Mouse (Mus musculus) olfactory bulb, adult 2 months (tissue): ENCODE results near the gene Prdm5. TPM values are rescaled to one million over a fixed set of nuclear protein-coding genes. Genes with fewer than 3 reads are reported as not detected.

Experiments
- H3K27ac ChIP-seq: fragments of 200-500 bp; 2 replicates; pipeline ENCODE4 v1.5.1; 2012; ENCODE audit warnings: low read depth, low read length; ENCODE audit not compliant: insufficient read depth
- H3K4me1 ChIP-seq: fragments of 200-500 bp; 2 replicates; pipeline ENCODE4 v1.6.1; 2012; ENCODE audit warnings: low read length; ENCODE audit not compliant: control insufficient read depth, insufficient read depth
- H3K4me3 ChIP-seq: fragments of 200-500 bp; 2 replicates; pipeline ENCODE4 v1.5.1; 2012; ENCODE audit warnings: mild to moderate bottlenecking, low read depth, low read length, moderate library complexity; ENCODE audit not compliant: insufficient read depth
- CTCF ChIP-seq: fragments of 200-500 bp; IDR thresholded peaks from 2 replicates; pipeline ENCODE4 v1.5.1; 2012; ENCODE audit warnings: low read depth, mild to moderate bottlenecking, low read length, moderate library complexity; ENCODE audit not compliant: insufficient read depth
- POLR2A ChIP-seq: fragments of 200-500 bp; IDR thresholded peaks from 2 replicates; pipeline ENCODE4 v1.6.1; 2012; ENCODE audit warnings: mild to moderate bottlenecking, low read depth, low read length, moderate library complexity; ENCODE audit not compliant: insufficient read depth
- WGBS: fragments of 180-500 bp; shearing (Covaris S2); methylation state at CpG from one replicate; pipeline ENCODE4 v1.1.7; 2018; 5-methylcytosine and 5-hydroxymethylcytosine counted together
- polyA plus RNA-seq: library from polyadenylated mRNA; stranded (reverse); fragments of >200 nt; gene quantifications from 2 replicates; pipeline ENCODE4 v1.2.4, GENCODE M21; 2012; ENCODE audit warnings: low replicate concordance; ENCODE audit not compliant: missing spikeins, insufficient read depth, insufficient read length

Prdm5 gene
- polyA plus RNA-seq, 1 experiment, result not detected

- no peak for TF ChIP-seq POLR2A
- no peak for TF ChIP-seq CTCF
- peaks cover 2% of the 10 kb centered on the region; the same call in 1 of the 2 replicates for H3K4me1 ChIP-seq
- no peak overlapping the region for H3K4me3 ChIP-seq
- WGBS, result 61% methylated on average over 3 of the region's 3 CpGs
- H3K27ac ChIP-seq, result no peak overlapping the region
Measured at GRCm38 (mm10) chr6:65854020-65854419, 75.2 kb downstream of the Prdm5 start.

GRCm38 (mm10) chr6:65854585-65854984 is 75.8 kb downstream of the Prdm5 start:
- WGBS, result 37% methylated on average over 4 of the region's 4 CpGs
- no peak overlapping the region for H3K27ac ChIP-seq
- H3K4me3 ChIP-seq, result no peak overlapping the region
- H3K4me1 ChIP-seq, result peaks cover 2% of the 10 kb centered on the region; the same call in 1 of the 2 replicates
- no peak for TF ChIP-seq POLR2A

- WGBS, result 91% methylated on average over 5 of the region's 5 CpGs
Measured at GRCm38 (mm10) chr6:65860609-65861008, 81.8 kb downstream of the Prdm5 start.

GRCm38 (mm10) chr6:65862836-65863235 is 84.0 kb downstream of the Prdm5 start:
- H3K4me1 ChIP-seq, result no peaks in the 10 kb centered on the region
- TF ChIP-seq POLR2A, result no peak
- TF ChIP-seq CTCF, result no peak
- no peak overlapping the region for H3K4me3 ChIP-seq
- WGBS, result over 99% methylated on average over 3 of the region's 3 CpGs
- no peak overlapping the region for H3K27ac ChIP-seq

More at GRCm38 (mm10) chr6:65860609-65861008, 81.8 kb downstream of the Prdm5 start:
- Histone ChIP-seq H3K4me1 (no peaks in the 10 kb centered on the region), H3K4me3 (no peak overlapping the region), H3K27ac (no peak overlapping the region)
- TF ChIP-seq CTCF, result no peak
- TF ChIP-seq POLR2A, result no peak

- no peaks in the 10 kb centered on the region for H3K4me1 ChIP-seq
- WGBS, result 70% methylated on average over 3 of the region's 3 CpGs
- no peak overlapping the region for H3K27ac ChIP-seq
- H3K4me3 ChIP-seq, result no peak overlapping the region
- no peak for TF ChIP-seq POLR2A
- no peak for TF ChIP-seq CTCF
Measured at GRCm38 (mm10) chr6:65864233-65864632, 85.4 kb downstream of the Prdm5 start.

- Histone ChIP-seq H3K27ac (no peak overlapping the region), H3K4me1 (no peaks in the 10 kb centered on the region), H3K4me3 (no peak overlapping the region)
- no peak for TF ChIP-seq CTCF
- no peak for TF ChIP-seq POLR2A
- WGBS, result 83% methylated on average over 5 of the region's 5 CpGs
Measured at GRCm38 (mm10) chr6:65864919-65865318, 86.1 kb downstream of the Prdm5 start.

- no peak overlapping the region for H3K27ac ChIP-seq
- 95% methylated on average over 4 of the region's 4 CpGs for WGBS
- no peak overlapping the region for H3K4me3 ChIP-seq
- TF ChIP-seq POLR2A (no peak), CTCF (no peak)
- no peaks in the 10 kb centered on the region for H3K4me1 ChIP-seq
Measured at GRCm38 (mm10) chr6:65865861-65866260, 87.1 kb downstream of the Prdm5 start.

GRCm38 (mm10) chr6:65871754-65872278 is 93.0 kb downstream of the Prdm5 start:
- WGBS, result 89% methylated on average over 6 of the region's 6 CpGs
- no peak for TF ChIP-seq CTCF
- no peak for TF ChIP-seq POLR2A
- no peak overlapping the region for H3K27ac ChIP-seq
- no peaks in the 10 kb centered on the region for H3K4me1 ChIP-seq
- H3K4me3 ChIP-seq, result no peak overlapping the region

GRCm38 (mm10) chr6:65878300-65878699 is 99.5 kb downstream of the Prdm5 start:
- 96% methylated on average over 1 of the region's 1 CpGs for WGBS
- no peaks in the 10 kb centered on the region for H3K4me1 ChIP-seq
- TF ChIP-seq POLR2A (no peak), CTCF (no peak)
- H3K27ac ChIP-seq, result no peak overlapping the region
- H3K4me3 ChIP-seq, result no peak overlapping the region

- TF ChIP-seq CTCF (no peak), POLR2A (no peak)
- Histone ChIP-seq H3K4me3 (no peak overlapping the region), H3K27ac (no peak overlapping the region), H3K4me1 (no peaks in the 10 kb centered on the region)
- 97% methylated on average over 1 of the region's 1 CpGs for WGBS
Measured at GRCm38 (mm10) chr6:65888835-65889234, 110.0 kb downstream of the Prdm5 start.
